Mouse (Mus musculus) E14TG2a.4 (cell line): ENCODE results near the gene Cds2.
A peak's percentile ranks its signal among the peaks of the same experiment; 100 is the strongest.

Source experiments
- H3K27me3 ChIP-seq: 2 replicates; pipeline ENCODE4 v1.6.1; 2014; ENCODE audit warnings: low read length, control low read depth; ENCODE audit not compliant: insufficient read depth
- H3K36me3 ChIP-seq: 2 replicates; pipeline ENCODE4 v1.6.1; 2014; ENCODE audit warnings: low read length, control low read depth; ENCODE audit not compliant: insufficient read depth
- H3K4me1 ChIP-seq: replicated peaks from 2 replicates; pipeline ENCODE4 v1.6.1; 2014; ENCODE audit warnings: low read depth, low read length, control low read depth
- H3K4me3 ChIP-seq: replicated peaks from 2 replicates; pipeline ENCODE4 v1.5.1; 2014; ENCODE audit warnings: mild to moderate bottlenecking, low read length
- H3K9me3 ChIP-seq: 2 replicates; pipeline ENCODE4 v1.6.1; 2014; ENCODE audit warnings: low read length, control low read depth
- CTCF ChIP-seq: conservative IDR thresholded peaks from 2 replicates; pipeline ENCODE4 v1.5.1; 2014; ENCODE audit warnings: low read length
- NANOG ChIP-seq: IDR thresholded peaks from 2 replicates; pipeline ENCODE4 v1.6.1; 2014; ENCODE audit warnings: borderline replicate concordance, low read length, mixed read lengths
- POU5F1 ChIP-seq: IDR thresholded peaks from 2 replicates; pipeline ENCODE4 v1.6.1; 2014; ENCODE audit warnings: low read length, borderline replicate concordance

Gene Cds2

DNA sequence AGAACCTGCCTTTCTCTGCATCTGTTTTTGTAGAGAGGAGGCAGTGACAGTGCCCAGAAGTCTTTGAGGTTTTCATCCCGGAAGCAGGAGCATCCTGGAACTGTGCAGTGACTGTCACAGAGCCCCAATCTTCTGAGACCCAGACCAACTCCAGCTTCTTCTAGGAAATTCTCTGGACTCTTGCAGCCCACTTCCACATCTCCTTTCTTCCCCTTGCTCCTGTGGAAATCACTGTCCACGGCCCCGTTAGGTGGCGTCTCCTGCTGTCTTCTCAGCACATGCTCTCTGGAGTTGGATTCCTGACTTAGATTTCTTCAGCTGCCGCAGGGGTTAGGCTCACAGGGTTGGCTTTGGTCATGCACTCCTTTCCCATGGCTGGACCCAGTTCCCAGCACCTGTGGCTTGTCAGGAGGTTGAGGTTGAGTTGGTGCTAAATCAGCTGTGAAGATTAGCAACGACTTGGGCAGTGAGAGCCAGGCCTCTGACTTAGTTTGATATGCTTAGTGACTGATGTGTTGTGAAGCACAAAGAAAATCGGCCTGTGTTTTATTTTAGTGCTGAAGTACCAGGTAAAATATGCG, 15.4 kb downstream of the Cds2 start:
- Histone ChIP-seq H3K36me3 (peaks cover 24% of the 10 kb centered on the region), H3K27me3 (no peaks in the 10 kb centered on the region), H3K9me3 (no peaks in the 10 kb centered on the region), H3K4me1 (peaks cover 61% of the 10 kb centered on the region), H3K4me3 (no peak overlapping the region)
- TF ChIP-seq CTCF (no peak), POU5F1 (no peak), NANOG (no peak)

DNA sequence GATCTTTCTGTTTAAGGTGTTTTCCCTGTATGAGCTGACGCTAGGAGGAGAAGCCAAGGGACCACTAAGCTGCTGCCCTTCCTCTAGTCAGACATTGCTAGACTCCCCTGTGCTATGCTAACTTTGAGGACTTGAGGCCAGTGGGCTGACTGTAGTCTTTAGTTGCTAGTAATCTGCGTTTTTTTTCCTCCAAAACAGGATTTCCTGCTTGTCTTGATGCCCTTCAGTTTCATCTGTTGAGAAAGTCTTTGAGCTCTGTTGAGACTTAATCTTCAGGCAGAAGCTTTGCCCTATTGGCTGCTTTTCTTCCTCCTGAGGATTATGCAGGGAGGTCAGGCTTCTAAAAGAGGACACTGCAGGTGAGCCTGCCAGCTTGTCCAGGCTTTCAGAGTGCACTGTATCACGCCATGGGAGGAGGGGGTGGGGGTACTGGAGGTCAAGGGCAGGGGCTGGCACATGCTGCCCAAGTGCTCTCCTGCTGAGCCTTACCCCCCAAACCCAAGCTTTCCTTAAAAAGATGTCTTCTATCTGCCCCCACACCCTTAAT, 16.5 kb downstream of the Cds2 start:
- no peak overlapping the region for H3K4me3 ChIP-seq
- peaks cover 26% of the 10 kb centered on the region for H3K36me3 ChIP-seq
- H3K27me3 ChIP-seq: no peaks in the 10 kb centered on the region
- no peaks in the 10 kb centered on the region for H3K9me3 ChIP-seq
- no peak for TF ChIP-seq POU5F1
- TF ChIP-seq NANOG: no peak
- no peak for TF ChIP-seq CTCF
- H3K4me1 ChIP-seq: peaks cover 62% of the 10 kb centered on the region

DNA sequence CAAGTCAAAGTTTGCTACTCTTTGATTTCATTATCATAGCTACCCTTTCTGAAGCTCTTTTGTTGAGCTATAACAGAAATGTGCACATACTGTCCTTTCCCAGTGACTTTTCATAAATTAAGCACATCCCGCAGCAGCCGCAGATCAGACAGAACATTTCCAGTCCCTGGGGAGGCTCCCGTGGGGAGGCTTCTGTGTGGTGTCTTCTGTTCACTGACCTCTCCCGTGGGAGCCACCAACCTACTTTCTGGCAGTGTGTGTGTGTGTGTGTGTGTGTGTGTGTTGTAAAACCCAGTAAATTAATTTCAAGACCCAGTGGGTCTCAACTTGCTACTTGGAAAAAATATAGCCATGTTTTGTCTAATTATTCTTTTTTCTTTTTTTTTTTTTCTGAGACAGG, 17.0 kb downstream of the Cds2 start:
- no peaks in the 10 kb centered on the region for H3K9me3 ChIP-seq
- H3K4me1 ChIP-seq: peaks cover 63% of the 10 kb centered on the region
- H3K4me3 ChIP-seq: no peak overlapping the region
- TF ChIP-seq POU5F1: no peak
- no peak for TF ChIP-seq CTCF
- TF ChIP-seq NANOG: no peak
- H3K36me3 ChIP-seq: peaks cover 26% of the 10 kb centered on the region
- no peaks in the 10 kb centered on the region for H3K27me3 ChIP-seq

DNA sequence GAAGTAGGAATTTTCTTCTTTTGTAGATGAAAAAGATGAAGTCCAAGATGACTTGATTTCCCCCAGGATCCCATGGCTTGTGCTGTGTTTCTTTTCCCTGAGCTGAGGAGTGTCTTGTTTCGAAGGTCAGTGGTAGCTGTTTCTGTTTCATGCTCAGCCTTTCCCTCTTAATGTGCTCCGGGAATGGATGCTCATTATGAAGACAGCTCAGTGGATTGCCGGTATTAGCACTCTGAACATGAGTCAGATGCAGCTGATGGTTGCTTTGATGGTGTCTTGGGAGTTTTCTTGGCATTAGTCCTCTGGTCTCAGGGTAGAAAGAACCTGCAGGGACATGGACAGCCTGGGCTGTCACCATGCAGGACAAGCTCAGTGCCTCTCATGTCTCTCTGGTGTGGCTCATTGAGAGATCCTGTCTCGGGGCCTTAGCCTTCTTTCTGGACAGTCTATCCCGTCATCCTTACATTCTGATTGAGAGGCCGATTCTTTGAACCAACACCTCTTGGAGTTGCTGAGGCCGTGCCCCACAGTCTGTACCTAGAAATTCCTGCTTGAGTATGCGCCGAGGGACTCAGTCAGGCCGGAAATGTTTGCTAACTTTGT, 17.7 kb downstream of the Cds2 start:
- Histone ChIP-seq H3K4me1 (peaks cover 70% of the 10 kb centered on the region), H3K9me3 (no peaks in the 10 kb centered on the region), H3K4me3 (no peak overlapping the region), H3K27me3 (no peaks in the 10 kb centered on the region), H3K36me3 (peaks cover 26% of the 10 kb centered on the region)
- TF ChIP-seq CTCF (no peak), POU5F1 (no peak), NANOG (no peak)

DNA sequence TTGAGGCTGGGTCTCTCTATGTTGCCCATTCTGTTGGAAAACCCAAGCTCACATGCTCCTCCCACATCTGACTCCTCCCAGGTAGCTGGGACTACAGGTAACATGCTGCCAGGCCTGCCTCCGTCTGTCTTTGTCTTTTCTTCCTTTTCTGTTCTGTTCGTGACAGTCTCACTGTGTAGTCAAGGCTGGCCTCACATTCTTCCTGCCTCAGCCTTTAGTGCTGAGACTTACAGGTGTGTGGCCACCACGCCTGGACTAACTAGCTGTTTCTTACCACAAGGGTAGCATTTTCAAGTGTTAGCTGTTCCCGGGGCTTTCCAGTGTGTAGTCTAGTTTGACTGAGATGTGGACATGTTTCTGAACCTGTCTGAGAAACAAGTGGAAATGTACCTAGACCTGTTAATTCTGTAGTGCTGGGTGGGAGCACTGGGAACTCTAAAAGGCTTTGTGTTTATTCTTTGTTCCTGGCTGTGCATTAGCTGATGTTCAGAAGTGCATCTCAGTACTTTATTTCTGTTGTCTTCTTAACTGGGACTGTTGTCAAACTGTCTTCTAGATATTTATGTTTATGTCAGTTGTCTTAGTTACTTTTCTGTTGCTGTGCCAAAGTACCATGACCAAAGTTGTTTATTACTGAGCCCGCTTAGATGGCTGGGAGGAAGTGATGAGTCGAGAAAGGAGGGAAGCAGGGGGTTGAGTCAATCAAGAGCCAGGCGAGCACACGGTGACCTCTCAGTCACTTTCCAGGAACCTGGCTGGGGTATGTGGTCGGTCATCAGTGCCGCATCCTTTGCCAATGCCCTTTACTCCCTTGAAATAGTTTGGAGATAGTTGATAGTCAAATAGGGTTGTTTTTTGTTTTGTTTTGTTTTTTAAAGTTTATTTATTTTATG, 18.9 kb downstream of the Cds2 start:
- Histone ChIP-seq H3K9me3 (no peaks in the 10 kb centered on the region), H3K36me3 (peaks cover 26% of the 10 kb centered on the region), H3K4me1 (peaks cover 76% of the 10 kb centered on the region), H3K27me3 (no peaks in the 10 kb centered on the region), H3K4me3 (0 out of 2 replicates have a peak overlapping the region, but pooled peaks have one; percentile 26)
- TF ChIP-seq NANOG (no peak), POU5F1 (no peak), CTCF (no peak)

DNA sequence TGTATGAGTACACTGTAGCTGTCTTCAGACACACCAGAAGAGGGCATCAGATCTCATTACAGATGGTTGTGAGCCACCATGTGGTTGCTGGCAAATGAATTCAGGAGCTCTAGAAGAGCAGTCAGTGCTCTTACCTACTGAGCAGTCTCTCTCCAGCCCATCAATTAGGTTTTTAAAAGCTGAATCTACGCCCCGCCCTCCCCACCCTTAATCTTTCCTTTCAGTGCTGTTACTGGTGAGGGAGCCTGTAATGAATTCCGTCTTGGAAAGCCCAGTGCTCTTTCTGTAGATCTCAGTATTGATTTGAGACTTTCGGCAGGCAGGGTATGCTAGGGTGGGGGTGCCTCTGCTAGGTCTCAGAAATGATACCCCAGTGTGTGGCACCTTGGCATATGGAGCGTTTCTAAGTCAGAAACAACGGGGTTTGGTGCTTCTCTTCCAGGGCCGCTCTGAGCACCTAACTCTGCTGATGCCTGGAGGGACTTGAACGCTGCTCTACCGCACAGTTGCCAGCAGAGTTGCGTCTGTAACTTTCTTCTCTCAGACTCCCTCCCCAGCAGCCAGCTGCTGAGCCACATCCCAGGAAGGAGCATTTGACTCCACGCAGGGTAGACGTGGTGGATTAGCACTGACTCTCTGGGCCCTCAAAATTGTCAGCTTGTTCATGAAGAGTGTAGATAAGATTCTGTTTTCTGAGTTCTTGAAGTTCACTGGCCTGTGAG, 19.7 kb downstream of the Cds2 start:
- H3K4me3 ChIP-seq: peak overlapping the region; percentile 57
- no peaks in the 10 kb centered on the region for H3K27me3 ChIP-seq
- peaks cover 79% of the 10 kb centered on the region for H3K4me1 ChIP-seq
- H3K9me3 ChIP-seq: no peaks in the 10 kb centered on the region
- no peak for TF ChIP-seq NANOG
- TF ChIP-seq POU5F1: no peak
- no peak for TF ChIP-seq CTCF
- peaks cover 26% of the 10 kb centered on the region for H3K36me3 ChIP-seq

DNA sequence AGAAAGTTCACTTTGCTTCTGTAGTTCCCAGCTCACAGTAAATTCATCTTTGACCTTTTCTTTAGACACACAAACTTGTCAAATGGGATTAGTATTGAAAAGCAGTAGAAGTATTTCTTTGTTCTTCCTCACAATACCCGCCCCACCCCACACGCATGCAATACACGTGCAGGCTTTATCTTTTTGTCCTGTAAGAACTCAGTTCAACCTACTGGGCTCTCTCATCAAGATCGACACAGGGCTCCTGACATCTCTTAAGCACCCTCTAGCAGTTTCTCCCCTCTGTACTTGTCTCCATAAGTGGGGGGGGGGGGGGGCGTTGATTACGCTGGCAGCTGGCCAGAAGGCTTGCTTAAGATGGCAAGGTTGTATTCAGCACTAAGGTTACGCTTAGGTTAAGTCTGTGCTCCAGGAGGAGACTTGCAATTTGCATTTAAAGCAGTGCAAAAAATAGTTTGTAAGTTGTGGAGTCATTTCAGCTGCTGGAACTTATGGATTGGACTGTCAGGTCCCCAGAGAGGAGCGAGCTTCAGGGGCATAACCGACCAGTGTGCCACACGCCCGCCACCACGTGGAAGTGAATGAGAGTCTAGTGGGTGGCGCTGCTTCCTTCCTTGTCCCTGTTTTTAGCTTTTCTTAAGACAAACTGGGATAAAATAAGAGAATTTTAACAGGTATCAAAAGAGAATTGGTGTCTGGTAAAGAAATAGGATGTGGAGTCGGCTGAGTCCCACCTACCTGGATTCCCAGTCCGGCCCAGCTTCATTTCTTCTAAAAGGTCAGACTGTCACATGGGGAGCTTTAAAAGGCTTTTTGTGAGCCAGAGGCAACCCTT, 20.5 kb downstream of the Cds2 start:
- Histone ChIP-seq H3K36me3 (peaks cover 21% of the 10 kb centered on the region), H3K9me3 (no peaks in the 10 kb centered on the region), H3K4me3 (peak overlapping the region; percentile 57; the same call in 1 of the 2 replicates), H3K27me3 (no peaks in the 10 kb centered on the region), H3K4me1 (peaks cover 77% of the 10 kb centered on the region)
- TF ChIP-seq CTCF: no peak
- peak; percentile 70; the same call in 1 of the 2 replicates for TF ChIP-seq NANOG
- no peak for TF ChIP-seq POU5F1
